Mouse (Mus musculus): ENCODE data around the gene Elovl7. TPM values are rescaled to one million over a fixed set of nuclear protein-coding genes. Genes with fewer than 3 reads are reported as not detected.

Gene Elovl7
- total RNA-seq, 2 experiments from 2014 or later: 3.9 to 6.9 TPM

DNA sequence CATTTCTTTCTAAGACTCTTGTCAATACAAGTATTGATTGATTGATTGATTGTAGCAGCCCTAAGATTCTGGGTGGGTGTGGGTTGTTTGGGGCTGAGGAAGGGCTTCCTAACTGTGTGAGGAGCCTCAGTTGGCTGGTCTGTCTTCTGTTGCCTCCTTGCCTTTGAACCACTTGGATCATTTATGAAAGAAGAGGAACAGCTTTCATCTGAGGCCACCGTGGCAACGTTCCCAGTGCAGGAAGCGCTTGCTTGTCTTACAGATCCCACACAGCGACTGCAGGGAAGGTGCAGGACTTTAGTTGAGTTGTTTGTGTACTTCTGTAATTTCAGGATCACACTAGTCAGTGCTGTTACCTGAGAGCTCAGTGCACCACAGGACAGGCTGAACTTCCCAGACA, 25.8 kb downstream of the Elovl7 start:
- ATAC-seq (ENCODE audit: poor library complexity, severe bottlenecking): no peak; the same call in 1 of the 2 replicates

DNA sequence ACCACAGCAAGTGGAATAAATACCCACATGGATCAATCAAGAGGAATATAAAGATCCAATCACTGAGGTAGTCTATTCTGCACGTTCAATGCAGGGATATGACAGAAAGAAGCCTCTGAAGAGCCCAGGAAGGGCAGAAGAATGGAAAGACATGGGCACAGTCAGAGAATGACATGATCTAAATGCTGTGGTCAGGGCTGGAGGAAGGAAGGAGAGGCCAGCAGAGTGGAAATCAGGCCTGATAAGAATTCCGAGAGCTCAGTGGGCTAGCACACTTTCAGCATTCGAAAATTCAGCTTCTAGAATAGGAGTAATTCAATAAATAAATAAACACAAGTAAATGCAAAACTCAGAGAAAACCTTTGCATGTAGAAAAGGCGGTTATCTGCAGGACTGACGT, 27.5 kb downstream of the Elovl7 start:
- no peak for ATAC-seq (ENCODE audit: poor library complexity, severe bottlenecking)

DNA sequence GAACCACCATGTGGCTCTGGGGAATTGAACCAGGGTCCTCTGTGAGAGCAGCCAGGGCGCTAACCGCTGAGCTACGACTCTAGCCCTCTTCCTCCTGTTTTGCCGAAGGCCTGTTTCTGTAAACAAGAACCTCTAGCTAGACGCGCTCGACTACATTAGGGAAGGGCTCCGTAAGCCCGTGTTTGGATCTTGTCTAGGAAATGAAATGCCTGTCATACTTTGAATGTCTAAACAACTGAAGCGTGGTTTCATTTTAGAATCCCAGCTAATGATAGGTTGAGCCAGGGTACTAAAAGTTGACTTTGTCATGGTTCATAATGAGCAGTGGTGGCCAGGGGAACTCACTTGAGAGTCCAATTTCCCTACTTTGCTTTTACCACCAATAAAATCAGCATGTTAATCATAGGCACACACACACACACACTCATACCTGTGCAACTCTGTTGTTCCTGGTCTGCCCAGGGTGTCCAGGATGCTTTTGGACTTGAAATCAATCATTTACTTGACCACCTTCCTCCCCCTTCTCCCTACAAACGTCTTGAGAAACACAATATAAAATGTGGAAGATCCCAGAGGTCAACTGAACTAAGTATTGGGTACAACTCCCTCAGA, 31.0 kb downstream of the Elovl7 start:
- ATAC-seq (ENCODE audit: poor library complexity, severe bottlenecking): no peak

DNA sequence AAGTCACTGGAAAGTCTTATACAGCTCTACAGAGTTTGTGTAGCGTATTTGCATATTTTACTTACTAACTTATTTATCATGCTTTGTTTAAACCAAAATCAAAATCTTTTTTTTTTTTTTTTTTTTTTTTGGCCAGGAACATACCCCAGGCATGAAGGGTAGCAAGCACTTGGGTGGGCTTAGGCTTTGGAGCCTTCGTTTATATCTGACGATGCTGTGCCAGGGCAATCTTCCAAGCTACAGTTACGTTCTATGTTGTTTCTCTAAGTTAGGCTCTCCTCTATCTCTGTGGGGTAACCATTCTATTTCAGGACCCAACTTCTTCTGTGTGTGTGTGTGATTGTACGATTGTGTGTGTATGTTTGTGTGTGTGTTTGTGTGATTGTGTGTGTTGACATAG, 36.9 kb downstream of the Elovl7 start:
- no peak for ATAC-seq (ENCODE audit: poor library complexity, severe bottlenecking)

DNA sequence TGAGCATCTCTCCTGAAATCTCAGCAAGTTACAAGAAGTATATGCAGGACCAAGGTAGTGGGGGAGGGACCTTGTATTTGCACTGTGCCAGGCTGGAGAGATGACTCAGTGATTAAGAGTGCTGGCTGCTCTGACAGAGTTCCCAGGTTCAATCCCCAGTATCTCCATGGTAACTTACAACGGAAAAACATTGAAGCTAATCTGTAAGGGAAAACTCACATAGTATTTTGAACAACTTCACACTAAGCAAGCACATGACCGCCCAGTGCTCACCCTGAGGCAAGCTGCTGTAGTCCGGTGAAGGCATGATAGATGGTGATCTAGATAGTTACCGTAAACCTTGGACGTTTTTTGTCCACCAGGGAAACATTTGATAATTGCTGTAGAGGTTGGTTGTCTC, 39.8 kb downstream of the Elovl7 start:
- ATAC-seq (ENCODE audit: poor library complexity, severe bottlenecking): no peak

DNA sequence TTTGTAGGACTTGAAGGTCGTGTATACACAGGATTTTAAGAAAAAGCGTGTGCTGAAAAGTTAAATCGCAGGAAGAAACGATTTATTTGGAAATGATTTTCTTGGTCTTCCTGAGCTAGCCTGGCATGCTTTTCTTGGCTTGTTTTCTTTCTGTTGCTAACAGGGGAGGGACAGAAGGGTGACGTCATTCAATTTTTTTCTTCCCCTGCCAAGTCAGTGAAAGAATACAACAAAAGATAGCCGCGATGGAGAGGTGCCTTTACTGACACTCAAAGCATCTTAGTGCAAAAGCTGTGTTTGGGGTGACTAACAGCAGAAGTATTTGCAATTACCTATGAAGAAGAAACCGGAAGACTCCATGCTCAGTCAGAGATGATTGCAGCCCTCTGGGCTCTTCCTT, 48.8 kb downstream of the Elovl7 start:
- ATAC-seq (ENCODE audit: poor library complexity, severe bottlenecking): no peak

DNA sequence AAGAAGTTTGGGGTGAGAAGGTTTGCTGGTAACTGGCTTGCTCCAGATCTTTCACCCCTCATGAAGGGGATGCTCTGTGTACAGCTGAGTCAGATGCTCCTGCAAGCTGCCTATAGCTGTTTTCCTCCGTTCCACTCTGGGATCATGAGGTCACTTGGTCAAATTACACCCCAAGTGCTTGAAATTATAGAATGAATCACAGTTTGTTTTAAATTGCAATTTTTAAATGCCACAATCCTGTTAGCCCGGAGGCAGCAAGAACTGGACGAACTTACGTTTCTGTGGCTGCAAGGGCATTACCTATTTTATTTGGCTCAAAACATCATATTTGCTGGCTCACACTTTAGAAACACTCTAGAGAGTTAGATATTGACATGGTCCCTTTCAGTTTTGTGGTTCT, 51.2 kb downstream of the Elovl7 start:
- no peak for ATAC-seq (ENCODE audit: poor library complexity, severe bottlenecking)

DNA sequence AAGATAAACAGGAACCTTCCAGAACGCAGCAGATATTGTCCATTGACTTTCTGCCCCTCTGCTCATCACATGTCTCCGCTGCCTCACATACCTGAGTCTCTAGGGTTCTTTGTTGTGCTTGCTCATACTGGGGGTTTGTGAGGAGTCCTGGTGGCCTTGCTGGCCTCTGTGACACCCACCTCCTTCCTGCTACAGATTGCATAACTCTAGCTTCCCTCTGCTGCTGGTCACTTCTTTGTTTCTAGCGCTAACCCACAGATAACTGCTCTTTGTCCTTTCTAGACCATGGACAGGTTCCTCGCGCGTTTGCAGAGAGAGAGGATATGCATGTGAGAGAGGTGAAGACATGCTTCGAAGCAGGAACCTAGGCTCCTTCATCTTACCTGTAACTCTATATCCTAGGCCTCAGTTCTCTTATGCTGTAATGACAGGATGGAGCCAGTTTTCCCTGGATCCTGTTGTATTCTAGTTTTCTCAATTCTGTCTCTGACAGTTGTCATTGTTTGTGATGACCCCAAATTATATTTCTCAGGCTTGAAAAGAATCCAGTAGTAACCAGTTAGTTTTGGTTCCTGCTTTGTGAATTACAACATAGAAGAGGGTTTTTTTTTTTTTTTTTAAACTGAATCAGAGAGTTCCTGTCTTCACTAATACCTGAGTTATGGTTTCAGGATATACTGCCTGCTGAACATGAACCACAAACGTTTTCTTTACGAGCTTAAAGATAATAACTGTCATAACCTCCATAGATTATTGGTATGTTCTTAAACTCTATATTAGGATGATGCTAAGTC, 53.8 kb downstream of the Elovl7 start:
- peak; percentile 92 for ATAC-seq (ENCODE audit: poor library complexity, severe bottlenecking)

DNA sequence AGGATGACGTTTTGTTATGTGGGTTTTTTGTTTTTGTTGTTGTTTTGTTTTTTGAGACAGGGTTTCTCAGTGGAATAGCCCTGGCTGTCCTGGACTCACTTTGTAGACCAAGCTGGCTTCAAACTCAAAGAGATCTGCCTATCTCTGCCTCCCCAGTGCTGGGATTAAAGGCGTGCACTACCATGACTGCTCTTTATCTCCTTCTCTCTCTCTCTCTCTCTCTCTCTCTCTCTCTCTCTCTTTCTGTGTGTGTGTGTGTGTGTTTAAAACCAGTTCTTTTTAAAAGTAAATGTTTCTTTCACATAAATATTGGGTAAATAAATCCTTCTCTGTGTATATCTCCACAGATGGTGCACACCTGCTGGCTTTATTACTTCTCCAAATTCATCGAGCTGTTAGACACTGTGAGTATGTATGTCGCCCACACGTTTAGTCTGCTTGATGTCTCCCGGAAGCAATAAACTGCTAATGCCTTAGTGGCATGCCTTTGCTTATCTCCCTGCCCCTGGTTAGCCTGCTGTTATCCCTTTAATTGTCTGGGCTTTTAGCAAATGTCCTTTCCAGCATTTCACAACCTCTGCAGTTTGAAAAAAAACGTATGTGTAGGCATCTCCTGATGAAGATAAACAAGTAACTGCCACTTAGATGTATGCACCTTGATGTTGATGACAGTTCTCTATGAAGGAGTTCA, 57.4 kb downstream of the Elovl7 start:
- ATAC-seq (ENCODE audit: poor library complexity, severe bottlenecking): no peak

DNA sequence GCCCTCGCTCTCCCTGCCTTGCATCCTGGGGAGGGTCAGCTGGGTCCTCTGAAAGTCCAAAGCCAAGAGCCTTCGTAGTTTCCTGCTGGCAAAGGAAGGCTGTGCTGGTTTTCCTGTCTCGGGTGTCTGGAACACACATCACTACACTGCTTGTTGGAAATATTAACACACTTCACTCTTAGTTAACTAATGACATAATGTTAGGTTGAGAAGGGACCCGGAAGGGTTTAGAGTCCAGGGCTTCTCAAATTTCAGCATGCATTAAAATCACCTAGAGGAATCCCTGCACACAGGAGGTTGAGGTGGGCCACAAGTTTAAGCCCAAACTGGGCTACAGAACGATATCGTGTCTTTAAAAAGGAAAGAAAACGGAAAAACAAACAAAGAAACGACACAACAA, 58.1 kb downstream of the Elovl7 start:
- no peak for ATAC-seq (ENCODE audit: poor library complexity, severe bottlenecking)

DNA sequence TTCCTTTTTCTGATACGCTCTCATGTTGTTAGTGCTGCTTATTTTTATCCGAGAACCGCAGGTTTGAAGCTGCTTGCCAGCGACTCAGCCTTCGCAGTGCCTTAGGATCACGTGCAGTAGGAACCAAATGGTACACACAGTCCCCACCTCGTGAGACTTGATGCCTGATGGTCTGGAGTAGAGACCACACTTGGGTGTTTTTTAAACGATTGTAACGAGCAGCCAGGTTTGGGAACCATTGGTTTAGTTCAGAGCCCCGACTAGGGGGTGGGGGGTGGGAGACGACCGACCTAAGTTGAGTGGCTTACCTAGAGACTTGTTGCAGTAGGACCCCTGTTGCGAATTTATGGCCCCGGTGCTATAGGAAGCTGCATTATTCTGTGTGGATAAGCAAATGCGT, 58.8 kb downstream of the Elovl7 start:
- ATAC-seq (ENCODE audit: poor library complexity, severe bottlenecking): no peak

DNA sequence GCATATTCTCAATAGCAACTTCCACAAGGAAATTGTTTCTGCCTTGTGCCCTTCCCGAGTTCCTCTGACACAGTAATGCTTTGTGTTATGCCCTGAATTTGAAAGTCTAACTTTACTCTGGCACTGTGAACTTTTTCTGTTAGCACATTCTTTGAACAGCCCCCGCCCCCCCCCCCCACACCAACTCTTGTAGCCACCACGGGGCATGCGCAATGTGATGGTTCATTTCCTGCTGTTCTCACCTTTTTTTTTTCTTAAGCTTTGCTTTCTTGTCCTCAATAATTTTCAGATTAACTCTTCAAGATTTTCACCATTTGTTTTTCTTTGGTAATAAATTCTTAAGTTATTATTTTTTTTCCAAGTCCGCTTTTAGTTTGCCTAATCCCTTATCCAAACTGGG, 59.3 kb downstream of the Elovl7 start:
- no peak for ATAC-seq (ENCODE audit: poor library complexity, severe bottlenecking)

DNA sequence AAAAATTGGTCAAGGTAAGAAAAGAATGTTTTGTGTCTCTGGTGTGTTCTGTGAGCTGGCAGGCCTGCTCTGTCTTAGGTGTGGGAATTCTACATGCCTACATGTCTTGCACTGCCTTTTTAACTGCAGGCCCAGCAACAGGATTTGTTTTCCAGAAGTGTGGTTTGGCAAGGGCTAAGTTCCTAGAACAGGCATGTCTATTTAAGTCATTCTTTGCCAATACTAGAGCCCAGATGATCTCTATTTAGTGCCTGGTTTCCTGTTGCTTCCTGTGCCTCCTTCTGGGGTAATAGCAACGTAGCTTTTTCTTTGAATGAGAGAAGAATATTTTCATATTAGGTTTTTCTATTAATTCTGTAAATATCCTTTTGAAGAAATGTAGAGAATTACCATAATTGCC, 62.4 kb downstream of the Elovl7 start:
- ATAC-seq (ENCODE audit: poor library complexity, severe bottlenecking): no peak

DNA sequence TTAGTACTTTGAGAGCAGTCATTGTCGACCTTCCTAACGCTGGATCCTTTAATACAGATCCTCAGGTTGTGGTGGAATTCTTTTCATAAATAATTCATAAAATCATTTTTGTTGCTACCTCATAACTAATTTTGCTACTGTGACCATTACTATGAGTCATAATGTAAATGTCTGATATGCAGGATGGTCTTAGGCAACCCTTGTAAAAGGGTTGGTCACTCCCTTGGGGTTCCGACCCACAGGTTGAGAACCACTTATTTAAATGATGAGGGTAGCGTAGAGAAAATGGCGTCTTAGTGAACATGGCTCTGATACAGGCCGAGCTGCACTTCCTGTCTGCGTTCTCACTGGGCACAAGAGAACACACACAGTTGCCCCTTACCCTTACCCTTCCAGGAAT, 63.1 kb downstream of the Elovl7 start:
- ATAC-seq (ENCODE audit: poor library complexity, severe bottlenecking): no peak

DNA sequence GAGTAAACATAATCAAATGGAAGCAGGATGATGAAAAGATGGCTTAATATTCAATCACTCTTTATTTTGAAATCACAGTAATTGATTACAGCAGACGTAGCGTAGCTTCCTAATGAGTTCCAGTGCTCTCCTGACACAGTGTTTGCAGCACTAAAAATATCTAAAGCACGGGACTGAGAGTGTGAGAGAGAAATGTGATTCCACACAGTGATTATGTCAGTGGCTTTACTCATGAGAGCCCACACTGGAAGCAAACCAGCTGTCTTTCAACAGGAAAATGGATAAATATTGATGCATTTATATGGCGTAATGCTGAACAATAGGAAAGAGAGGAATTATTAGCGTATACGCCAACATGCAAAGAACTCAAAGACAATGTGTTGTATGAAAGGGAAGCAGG, 64.4 kb downstream of the Elovl7 start:
- no peak for ATAC-seq (ENCODE audit: poor library complexity, severe bottlenecking)

DNA sequence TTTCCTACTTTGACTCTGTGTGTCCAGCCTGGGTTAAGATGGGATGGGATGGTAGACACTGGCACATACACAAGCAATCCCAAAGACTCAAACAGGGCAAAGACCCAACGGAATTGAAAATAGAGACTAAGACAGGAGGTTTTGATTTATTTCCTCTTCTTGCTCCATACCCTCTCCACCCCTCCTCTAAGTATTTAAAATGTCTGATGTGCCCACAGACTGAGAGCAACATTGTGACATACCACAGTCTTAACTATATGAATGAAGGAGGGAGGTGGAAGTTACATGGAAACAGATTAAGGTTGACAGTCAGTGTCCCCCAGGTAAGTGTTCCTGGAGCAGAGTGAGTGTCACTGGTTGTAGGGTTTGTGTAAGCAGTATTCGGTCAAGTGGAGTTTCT, 70.1 kb downstream of the Elovl7 start:
- ATAC-seq (ENCODE audit: poor library complexity, severe bottlenecking): peak; percentile 76

DNA sequence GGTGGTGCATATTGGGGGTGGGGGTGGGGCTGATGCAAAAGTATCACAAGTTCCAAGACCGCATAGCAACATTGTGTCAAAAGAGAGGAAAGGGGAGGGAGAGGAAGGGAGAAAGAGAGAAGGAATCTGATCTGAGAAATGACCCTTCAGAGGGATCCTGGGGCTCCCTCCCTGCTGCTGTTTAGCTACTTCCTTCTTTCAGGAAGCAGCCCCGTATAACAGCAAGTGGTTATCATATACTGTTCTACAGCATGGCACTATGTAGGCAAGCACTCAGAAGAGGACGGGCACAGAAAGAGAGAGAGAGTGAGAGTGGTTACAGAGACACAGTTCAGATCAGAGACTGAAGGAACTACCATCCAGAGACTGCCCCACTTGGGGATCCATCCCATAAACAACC, 73.7 kb downstream of the Elovl7 start:
- peak; percentile 54 for ATAC-seq (ENCODE audit: poor library complexity, severe bottlenecking)

DNA sequence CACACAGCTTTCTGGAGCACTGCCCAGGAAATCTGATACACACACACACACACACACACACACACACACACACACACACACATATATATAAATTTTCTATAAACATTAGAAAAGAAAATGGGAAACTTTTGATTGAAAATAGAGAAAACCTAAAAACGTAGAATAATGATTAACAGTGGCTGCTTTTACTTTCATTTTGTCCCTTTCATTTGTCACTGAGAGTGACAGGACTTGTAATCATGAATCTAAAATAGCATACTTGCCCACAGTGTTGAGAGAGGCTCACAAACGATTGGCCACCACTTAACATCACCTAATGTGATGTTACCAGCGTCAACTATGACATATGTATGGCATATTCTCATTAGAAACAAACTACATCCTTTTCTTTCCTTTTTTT, 75.2 kb downstream of the Elovl7 start:
- no peak; the same call in 1 of the 2 replicates for ATAC-seq (ENCODE audit: poor library complexity, severe bottlenecking)

DNA sequence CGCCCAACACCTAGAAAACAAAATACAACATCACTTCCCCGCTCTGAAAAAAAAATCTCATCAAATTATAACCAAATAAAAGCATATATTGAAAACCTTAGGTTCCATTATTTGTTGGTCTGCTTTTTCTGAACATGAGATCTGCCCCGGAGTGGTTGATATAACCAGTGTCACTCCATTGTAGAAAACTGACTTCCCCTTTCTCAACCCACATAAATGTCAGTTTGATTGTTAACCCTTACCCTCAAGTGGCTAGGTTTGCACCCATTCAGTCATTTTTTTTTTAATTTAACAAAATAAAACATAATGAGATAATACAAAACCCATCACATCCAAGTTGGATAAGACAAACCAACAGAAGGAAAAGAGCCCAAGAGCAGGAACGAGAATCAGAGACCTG, 76.1 kb downstream of the Elovl7 start:
- peak; percentile 65 for ATAC-seq (ENCODE audit: poor library complexity, severe bottlenecking)

DNA sequence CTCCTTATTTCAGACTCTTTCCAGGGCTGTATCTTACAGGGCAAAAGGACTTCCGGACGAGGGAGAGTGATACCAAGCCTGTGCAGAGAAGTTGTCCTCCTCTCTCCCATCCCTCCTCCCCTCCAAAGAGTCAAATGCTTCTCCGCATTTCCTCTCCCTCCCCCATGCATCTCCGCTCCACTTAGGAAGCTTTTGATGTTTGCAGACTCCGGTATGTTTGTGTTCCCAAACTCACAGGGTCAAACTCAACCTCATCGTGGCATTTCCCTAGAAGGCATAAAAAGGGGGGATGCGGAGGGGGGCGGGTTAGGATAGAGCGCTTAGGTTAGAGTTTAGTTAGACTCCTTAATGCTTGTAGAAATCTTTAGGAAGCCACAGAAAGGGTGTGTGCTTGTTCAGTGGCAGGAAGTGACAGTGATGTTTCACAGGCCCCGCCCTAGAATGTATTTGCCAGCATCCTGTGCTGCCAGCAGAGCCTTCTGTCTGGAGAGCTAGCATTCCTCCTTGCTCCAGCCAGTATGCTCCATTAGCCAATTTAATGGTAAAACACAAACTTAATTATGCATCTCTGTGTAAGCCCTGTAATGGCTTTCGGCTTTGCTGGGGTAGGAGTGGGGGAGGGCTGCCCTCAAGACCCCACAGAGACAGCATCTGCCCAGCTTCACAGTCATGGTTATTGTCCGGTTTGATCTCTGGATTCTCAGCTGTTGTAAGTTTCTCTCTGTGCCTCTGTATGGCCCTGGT, 83.3 kb downstream of the Elovl7 start:
- ATAC-seq (ENCODE audit: poor library complexity, severe bottlenecking): peak; percentile 92

DNA sequence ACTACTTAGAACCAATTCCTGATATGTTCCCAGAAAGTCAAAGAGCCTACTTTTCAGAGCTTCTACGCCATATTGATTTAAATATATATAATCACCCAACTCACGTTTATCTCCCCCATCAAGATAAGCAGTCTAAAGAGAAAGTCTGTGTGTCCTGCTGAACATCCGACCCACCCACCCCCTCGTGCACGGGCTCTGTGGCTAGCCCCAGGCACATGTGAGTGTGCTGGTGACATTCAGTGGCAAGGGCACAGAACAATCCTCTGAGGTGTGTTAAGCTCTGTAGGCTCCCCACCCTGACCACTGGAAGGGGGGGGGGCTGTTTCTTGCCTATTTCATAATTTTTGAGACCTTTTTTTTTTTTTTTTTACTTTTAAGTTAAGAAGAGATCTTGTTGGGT, 84.0 kb downstream of the Elovl7 start:
- ATAC-seq (ENCODE audit: poor library complexity, severe bottlenecking): no peak
